Mouse (Mus musculus) common myeloid progenitor, adult 5-6 weeks (primary cell): Measurements from ENCODE around the gene 4930503B20Rik. TPM values are rescaled to one million over a fixed set of nuclear protein-coding genes. Genes with fewer than 3 reads are reported as not detected.
A peak's percentile ranks its signal among the peaks of the same experiment; 100 is the strongest.

Source experiments
- ATAC-seq: replicated peaks from 2 replicates; pipeline ENCODE4 v1.8.0; 2016; ENCODE audit warnings: low read depth, mild to moderate bottlenecking, moderate TSS enrichment, inconsistent platforms; ENCODE audit not compliant: poor library complexity, severe bottlenecking
- total RNA-seq: library from RNA; stranded (forward); fragments of 200-1000, 187-1606 nt; gene quantifications from 2 replicates; pipeline ENCODE4 v1.2.3, GENCODE M21; 2017

Gene 4930503B20Rik
- total RNA-seq, result 0.91 TPM in 1 of 2 replicates, not detected in the other

- ATAC-seq, result no peak
These were observed at the start of gene 4930503B20Rik for GRCm38 (mm10) chr3:146651217-146651616. TSS of gene 4930503B20Rik (minus strand) at chr3:146651317.

- ATAC-seq, result peak; percentile 63; the same call in 1 of the 2 replicates
These were observed 48.9 kb upstream of the 4930503B20Rik start for GRCm38 (mm10) chr3:146700051-146700450.

GRCm38 (mm10) chr3:146698982-146699381 lies 47.9 kb upstream of the 4930503B20Rik start:
- peak; percentile 59 for ATAC-seq

GRCm38 (mm10) chr3:146692547-146692946 lies 41.4 kb upstream of the 4930503B20Rik start:
- no peak for ATAC-seq

GRCm38 (mm10) chr3:146687121-146687725 lies 36.1 kb upstream of the 4930503B20Rik start:
- ATAC-seq, result no peak

GRCm38 (mm10) chr3:146686428-146686827 lies 35.3 kb upstream of the 4930503B20Rik start:
- ATAC-seq, result peak; percentile 67

GRCm38 (mm10) chr3:146684811-146685675 lies 33.9 kb upstream of the 4930503B20Rik start, which contains the start of gene Samd13:
TSS of gene Samd13 (minus strand) at chr3:146685592.
- peak; percentile 34; the same call in 1 of the 2 replicates for ATAC-seq

- ATAC-seq, result no peak
These were observed 32.0 kb upstream of the 4930503B20Rik start for GRCm38 (mm10) chr3:146683095-146683494.

GRCm38 (mm10) chr3:146682140-146682651 lies 31.1 kb upstream of the 4930503B20Rik start:
- ATAC-seq, result peak; percentile 48

GRCm38 (mm10) chr3:146681696-146682095 lies 30.6 kb upstream of the 4930503B20Rik start:
- ATAC-seq, result no peak

GRCm38 (mm10) chr3:146680625-146681024 lies 29.5 kb upstream of the 4930503B20Rik start:
- no peak for ATAC-seq

GRCm38 (mm10) chr3:146679646-146680045 lies 28.5 kb upstream of the 4930503B20Rik start:
- no peak for ATAC-seq

GRCm38 (mm10) chr3:146676193-146676592 lies 25.1 kb upstream of the 4930503B20Rik start:
- no peak for ATAC-seq

GRCm38 (mm10) chr3:146675101-146675500 lies 24.0 kb upstream of the 4930503B20Rik start:
- no peak for ATAC-seq

- ATAC-seq, result no peak
These were observed 20.0 kb upstream of the 4930503B20Rik start for GRCm38 (mm10) chr3:146671121-146671520.

GRCm38 (mm10) chr3:146661907-146662306 lies 10.8 kb upstream of the 4930503B20Rik start:
- no peak for ATAC-seq

GRCm38 (mm10) chr3:146661001-146661400 lies 9.9 kb upstream of the 4930503B20Rik start:
- no peak for ATAC-seq

GRCm38 (mm10) chr3:146659321-146659720 lies 8.2 kb upstream of the 4930503B20Rik start:
- no peak for ATAC-seq

GRCm38 (mm10) chr3:146658061-146658639 lies 7.0 kb upstream of the 4930503B20Rik start:
- ATAC-seq, result peak; percentile 29

- ATAC-seq, result peak; percentile 46
These were observed 6.3 kb upstream of the 4930503B20Rik start for GRCm38 (mm10) chr3:146657433-146657832.
